Mouse (Mus musculus): ENCODE measurements around the gene Dnah2. TPM values are rescaled to one million over a fixed set of nuclear protein-coding genes. Genes with fewer than 3 reads are reported as not detected.

The Dnah2 gene
- polyA plus RNA-seq, 1 experiment, result 0.14 TPM

- Histone ChIP-seq H3ac (ENCODE audit: control insufficient read depth, insufficient read length, low read depth) (no peak overlapping the region), H3K36me3 (ENCODE audit: control insufficient read depth, insufficient read depth) (no peaks in the 10 kb centered on the region), H3K79me3 (ENCODE audit: low read depth) (no peaks in the 10 kb centered on the region), H3K79me2 (ENCODE audit: control insufficient read depth, insufficient read depth) (no peaks in the 10 kb centered on the region), H3K27me3 (ENCODE audit: control insufficient read depth, insufficient read depth, insufficient read length) (no peaks in the 10 kb centered on the region), H3K4me3 (ENCODE audit: insufficient read depth, poor library complexity, severe bottlenecking) (no peak overlapping the region)
- no peak for TF ChIP-seq MYOG (IDR thresholded peaks at IDR 0.05; ENCODE audit: control insufficient read depth, extremely low read depth, insufficient read length)
- TF ChIP-seq MAX (IDR thresholded peaks at IDR 0.05), result no peak
- no peak for TF ChIP-seq MYOD1 (IDR thresholded peaks at IDR 0.05; ENCODE audit: control insufficient read depth, insufficient read length, low read depth)
- TF ChIP-seq CTCF (IDR thresholded peaks at IDR 0.05; ENCODE audit: control insufficient read depth, insufficient read depth, insufficient read length), result no peak
- no peak for TF ChIP-seq FOSL1 (IDR thresholded peaks at IDR 0.05; ENCODE audit: insufficient read depth, low read length, poor library complexity, severe bottlenecking)
- TF ChIP-seq CEBPB (IDR thresholded peaks at IDR 0.05; ENCODE audit: low read depth), result no peak
- no peak for TF ChIP-seq USF1 (IDR thresholded peaks at IDR 0.05; ENCODE audit: low read depth)
Observed at GRCm38 (mm10) chr11:69461568-69461967, 87.3 kb downstream of the Dnah2 start.

GRCm38 (mm10) chr11:69459883-69460282, 89.0 kb downstream of the Dnah2 start:
- Histone ChIP-seq H3K4me3 (ENCODE audit: insufficient read depth, poor library complexity, severe bottlenecking) (no peak overlapping the region), H3K36me3 (ENCODE audit: control insufficient read depth, insufficient read depth) (no peaks in the 10 kb centered on the region), H3K79me3 (ENCODE audit: low read depth) (no peaks in the 10 kb centered on the region), H3K79me2 (ENCODE audit: control insufficient read depth, insufficient read depth) (no peaks in the 10 kb centered on the region), H3K27me3 (ENCODE audit: control insufficient read depth, insufficient read depth, insufficient read length) (no peaks in the 10 kb centered on the region), H3ac (ENCODE audit: control insufficient read depth, insufficient read length, low read depth) (no peak overlapping the region)
- peak; percentile 99 for TF ChIP-seq MYOD1 (IDR thresholded peaks at IDR 0.05; ENCODE audit: control insufficient read depth, insufficient read length, low read depth)
- TF ChIP-seq CEBPB (IDR thresholded peaks at IDR 0.05; ENCODE audit: low read depth), result no peak

- no peaks in the 10 kb centered on the region for H3K27me3 ChIP-seq (ENCODE audit: control insufficient read depth, insufficient read depth, insufficient read length)
- no peak overlapping the region for H3K4me3 ChIP-seq (ENCODE audit: insufficient read depth, poor library complexity, severe bottlenecking)
- no peak overlapping the region for H3ac ChIP-seq (ENCODE audit: control insufficient read depth, insufficient read length, low read depth)
- H3K79me3 ChIP-seq (ENCODE audit: low read depth), result no peaks in the 10 kb centered on the region
- no peaks in the 10 kb centered on the region for H3K36me3 ChIP-seq (ENCODE audit: control insufficient read depth, insufficient read depth)
- TF ChIP-seq CEBPB (IDR thresholded peaks at IDR 0.05; ENCODE audit: low read depth) (no peak), CTCF (IDR thresholded peaks at IDR 0.05; ENCODE audit: control insufficient read depth, insufficient read depth, insufficient read length) (no peak), FOSL1 (IDR thresholded peaks at IDR 0.05; ENCODE audit: insufficient read depth, low read length, poor library complexity, severe bottlenecking) (no peak), USF1 (IDR thresholded peaks at IDR 0.05; ENCODE audit: low read depth) (no peak), MYOG (IDR thresholded peaks at IDR 0.05; ENCODE audit: control insufficient read depth, extremely low read depth, insufficient read length) (no peak), MAX (IDR thresholded peaks at IDR 0.05) (no peak), MYOD1 (IDR thresholded peaks at IDR 0.05; ENCODE audit: control insufficient read depth, insufficient read length, low read depth) (no peak)
- no peaks in the 10 kb centered on the region for H3K79me2 ChIP-seq (ENCODE audit: control insufficient read depth, insufficient read depth)
Observed at GRCm38 (mm10) chr11:69457006-69457579, 91.8 kb downstream of the Dnah2 start.

GRCm38 (mm10) chr11:69452114-69452867, 96.6 kb downstream of the Dnah2 start:
- Histone ChIP-seq H3K79me3 (ENCODE audit: low read depth) (no peaks in the 10 kb centered on the region), H3K27me3 (ENCODE audit: control insufficient read depth, insufficient read depth, insufficient read length) (no peaks in the 10 kb centered on the region), H3K36me3 (ENCODE audit: control insufficient read depth, insufficient read depth) (no peaks in the 10 kb centered on the region), H3K4me3 (ENCODE audit: insufficient read depth, poor library complexity, severe bottlenecking) (no peak overlapping the region), H3K79me2 (ENCODE audit: control insufficient read depth, insufficient read depth) (no peaks in the 10 kb centered on the region), H3ac (ENCODE audit: control insufficient read depth, insufficient read length, low read depth) (no peak overlapping the region)
- no peak for TF ChIP-seq USF1 (IDR thresholded peaks at IDR 0.05; ENCODE audit: low read depth)
- no peak for TF ChIP-seq MYOG (IDR thresholded peaks at IDR 0.05; ENCODE audit: control insufficient read depth, extremely low read depth, insufficient read length)

GRCm38 (mm10) chr11:69447299-69447698, 101.6 kb downstream of the Dnah2 start:
- H3K36me3 ChIP-seq (ENCODE audit: control insufficient read depth, insufficient read depth), result no peaks in the 10 kb centered on the region
- H3K4me3 ChIP-seq (ENCODE audit: insufficient read depth, poor library complexity, severe bottlenecking), result no peak overlapping the region
- H3K79me3 ChIP-seq (ENCODE audit: low read depth), result no peaks in the 10 kb centered on the region
- no peaks in the 10 kb centered on the region for H3K79me2 ChIP-seq (ENCODE audit: control insufficient read depth, insufficient read depth)
- TF ChIP-seq MYOD1 (IDR thresholded peaks at IDR 0.05; ENCODE audit: control insufficient read depth, insufficient read length, low read depth) (no peak), CEBPB (IDR thresholded peaks at IDR 0.05; ENCODE audit: low read depth) (no peak), USF1 (IDR thresholded peaks at IDR 0.05; ENCODE audit: low read depth) (no peak), FOSL1 (IDR thresholded peaks at IDR 0.05; ENCODE audit: insufficient read depth, low read length, poor library complexity, severe bottlenecking) (no peak), MAX (IDR thresholded peaks at IDR 0.05) (no peak), CTCF (IDR thresholded peaks at IDR 0.05; ENCODE audit: control insufficient read depth, insufficient read depth, insufficient read length) (no peak), MYOG (IDR thresholded peaks at IDR 0.05; ENCODE audit: control insufficient read depth, extremely low read depth, insufficient read length) (no peak)
- H3ac ChIP-seq (ENCODE audit: control insufficient read depth, insufficient read length, low read depth), result no peak overlapping the region
- H3K27me3 ChIP-seq (ENCODE audit: control insufficient read depth, insufficient read depth, insufficient read length), result no peaks in the 10 kb centered on the region

- Histone ChIP-seq H3K36me3 (ENCODE audit: control insufficient read depth, insufficient read depth) (no peaks in the 10 kb centered on the region), H3K27me3 (ENCODE audit: control insufficient read depth, insufficient read depth, insufficient read length) (no peaks in the 10 kb centered on the region), H3K4me3 (ENCODE audit: insufficient read depth, poor library complexity, severe bottlenecking) (no peak overlapping the region), H3K79me2 (ENCODE audit: control insufficient read depth, insufficient read depth) (no peaks in the 10 kb centered on the region), H3ac (ENCODE audit: control insufficient read depth, insufficient read length, low read depth) (no peak overlapping the region), H3K79me3 (ENCODE audit: low read depth) (no peaks in the 10 kb centered on the region)
- TF ChIP-seq FOSL1 (IDR thresholded peaks at IDR 0.05; ENCODE audit: insufficient read depth, low read length, poor library complexity, severe bottlenecking), result peak; percentile 83
- peak; percentile 99 for TF ChIP-seq MAX (IDR thresholded peaks at IDR 0.05)
- TF ChIP-seq CTCF (IDR thresholded peaks at IDR 0.05; ENCODE audit: control insufficient read depth, insufficient read depth, insufficient read length), result no peak
- peak; percentile 36 for TF ChIP-seq MYOD1 (IDR thresholded peaks at IDR 0.05; ENCODE audit: control insufficient read depth, insufficient read length, low read depth)
- TF ChIP-seq USF1 (IDR thresholded peaks at IDR 0.05; ENCODE audit: low read depth), result peak; percentile 77
- TF ChIP-seq MYOG (IDR thresholded peaks at IDR 0.05; ENCODE audit: control insufficient read depth, extremely low read depth, insufficient read length), result no peak
- peak; percentile 92 for TF ChIP-seq CEBPB (IDR thresholded peaks at IDR 0.05; ENCODE audit: low read depth)
Observed at GRCm38 (mm10) chr11:69443328-69443727, 105.6 kb downstream of the Dnah2 start.

Data from C2C12 (cell line).